Mouse (Mus musculus): ENCODE data around the gene Srsf2. TPM values are rescaled to one million over a fixed set of nuclear protein-coding genes. Genes with fewer than 3 reads are reported as not detected.

Srsf2 gene
- polyA plus RNA-seq, 1 experiment: 214 TPM

- Histone ChIP-seq H3K4me1 (ENCODE audit: control insufficient read depth, insufficient read depth, low read length) (0 out of 2 replicates have a peak, but pooled peaks cover 6% of the 10 kb centered on the region), H3K4me3 (ENCODE audit: insufficient read depth, low read depth, low read length) (no peak overlapping the region), H3K27ac (ENCODE audit: insufficient read depth, low read depth, low read length) (peak overlapping the region; percentile 62), H3K27me3 (replicated peaks; ENCODE audit: control insufficient read depth, insufficient read depth, low read length) (no peaks in the 10 kb centered on the region), H3K36me3 (ENCODE audit: control insufficient read depth, insufficient read depth, low read length) (no peaks in the 10 kb centered on the region)
- WGBS: 56% methylated on average over 7 of the region's 7 CpGs
- DNase-seq: no peak
- TF ChIP-seq POLR2A (IDR thresholded peaks at IDR 0.05; ENCODE audit: low read depth, low read length): no peak
- no peak for TF ChIP-seq CTCF (conservative IDR thresholded peaks at IDR 0.05; ENCODE audit: insufficient read depth, insufficient read length, low read depth, low read length)
Observed at GRCm38 (mm10) chr11:116814884-116815415, 37.9 kb downstream of the Srsf2 start.

DNA sequence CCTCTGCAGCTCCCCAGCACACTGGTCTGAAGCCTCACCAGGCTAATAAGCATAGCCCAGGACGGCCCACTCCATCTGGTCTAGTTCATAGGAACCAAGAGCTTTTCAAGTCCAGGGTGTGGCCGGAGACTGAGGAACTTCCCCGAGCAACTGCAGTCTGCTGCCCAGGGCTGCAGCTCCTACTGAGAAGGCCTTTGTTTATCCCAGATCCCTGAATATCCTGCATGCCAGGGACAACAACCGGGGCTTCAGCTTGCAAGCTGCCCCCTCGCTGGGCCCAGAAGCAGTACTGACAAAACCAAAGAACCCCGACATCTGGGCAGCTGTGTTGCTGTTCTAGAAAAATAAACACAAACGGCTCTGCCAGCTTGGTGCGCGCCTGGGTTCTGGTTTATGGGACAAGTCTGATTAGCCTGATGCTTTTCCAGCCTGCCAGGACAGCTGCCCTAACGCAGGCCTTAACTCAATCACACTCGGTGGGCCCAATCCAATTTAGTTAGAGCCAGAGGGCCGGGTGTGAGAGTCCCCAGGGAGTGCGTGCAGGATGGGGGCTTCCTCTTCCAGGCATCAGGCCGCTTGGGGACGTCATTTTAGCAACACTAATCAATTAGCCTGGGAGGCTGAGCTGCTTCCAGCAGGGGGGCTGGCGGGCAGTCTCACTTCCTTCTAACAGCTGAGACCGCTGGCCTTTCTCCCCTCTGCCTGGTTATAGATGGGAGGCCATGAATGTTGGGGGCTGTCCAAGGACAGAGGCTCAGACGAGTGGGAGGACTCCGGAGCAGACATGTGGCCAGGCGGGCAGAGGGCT, 38.6 kb downstream of the Srsf2 start:
- 54% methylated on average over 20 of the region's 20 CpGs for WGBS
- H3K4me3 ChIP-seq (ENCODE audit: insufficient read depth, low read depth, low read length): no peak overlapping the region
- peak; percentile 66 for DNase-seq
- H3K36me3 ChIP-seq (ENCODE audit: control insufficient read depth, insufficient read depth, low read length): no peaks in the 10 kb centered on the region
- peak overlapping the region; percentile 62 for H3K27ac ChIP-seq (ENCODE audit: insufficient read depth, low read depth, low read length)
- TF ChIP-seq POLR2A (IDR thresholded peaks at IDR 0.05; ENCODE audit: low read depth, low read length): no peak
- TF ChIP-seq CTCF (conservative IDR thresholded peaks at IDR 0.05; ENCODE audit: insufficient read depth, insufficient read length, low read depth, low read length): no peak
- H3K27me3 ChIP-seq (replicated peaks; ENCODE audit: control insufficient read depth, insufficient read depth, low read length): no peaks in the 10 kb centered on the region
- H3K4me1 ChIP-seq (ENCODE audit: control insufficient read depth, insufficient read depth, low read length): 0 out of 2 replicates have a peak, but pooled peaks cover 6% of the 10 kb centered on the region

GRCm38 (mm10) chr11:116813610-116814009, 39.3 kb downstream of the Srsf2 start:
- Histone ChIP-seq H3K27ac (ENCODE audit: insufficient read depth, low read depth, low read length) (peak overlapping the region; percentile 62), H3K4me3 (ENCODE audit: insufficient read depth, low read depth, low read length) (no peak overlapping the region), H3K4me1 (ENCODE audit: control insufficient read depth, insufficient read depth, low read length) (0 out of 2 replicates have a peak, but pooled peaks cover 6% of the 10 kb centered on the region), H3K27me3 (replicated peaks; ENCODE audit: control insufficient read depth, insufficient read depth, low read length) (no peaks in the 10 kb centered on the region), H3K36me3 (ENCODE audit: control insufficient read depth, insufficient read depth, low read length) (no peaks in the 10 kb centered on the region)
- TF ChIP-seq POLR2A (IDR thresholded peaks at IDR 0.05; ENCODE audit: low read depth, low read length) (no peak), CTCF (conservative IDR thresholded peaks at IDR 0.05; ENCODE audit: insufficient read depth, insufficient read length, low read depth, low read length) (no peak)
- DNase-seq: no peak
- 89% methylated on average over 13 of the region's 13 CpGs for WGBS

GRCm38 (mm10) chr11:116812793-116813529, 39.9 kb downstream of the Srsf2 start:
- WGBS: 64% methylated on average over 21 of the region's 21 CpGs
- peak; percentile 33 for DNase-seq
- H3K27me3 ChIP-seq (replicated peaks; ENCODE audit: control insufficient read depth, insufficient read depth, low read length): no peaks in the 10 kb centered on the region
- H3K4me3 ChIP-seq (ENCODE audit: insufficient read depth, low read depth, low read length): no peak overlapping the region
- no peak overlapping the region for H3K27ac ChIP-seq (ENCODE audit: insufficient read depth, low read depth, low read length)
- TF ChIP-seq POLR2A (IDR thresholded peaks at IDR 0.05; ENCODE audit: low read depth, low read length): no peak
- no peak for TF ChIP-seq CTCF (conservative IDR thresholded peaks at IDR 0.05; ENCODE audit: insufficient read depth, insufficient read length, low read depth, low read length)
- H3K4me1 ChIP-seq (ENCODE audit: control insufficient read depth, insufficient read depth, low read length): 0 out of 2 replicates have a peak, but pooled peaks cover 6% of the 10 kb centered on the region
- no peaks in the 10 kb centered on the region for H3K36me3 ChIP-seq (ENCODE audit: control insufficient read depth, insufficient read depth, low read length)

- WGBS: 20% methylated on average over 32 of the region's 32 CpGs
- Histone ChIP-seq H3K4me3 (ENCODE audit: insufficient read depth, low read depth, low read length) (peak overlapping the region; percentile 3; the same call in 1 of the 2 replicates), H3K27ac (ENCODE audit: insufficient read depth, low read depth, low read length) (no peak overlapping the region), H3K4me1 (ENCODE audit: control insufficient read depth, insufficient read depth, low read length) (0 out of 2 replicates have a peak, but pooled peaks cover 6% of the 10 kb centered on the region), H3K27me3 (replicated peaks; ENCODE audit: control insufficient read depth, insufficient read depth, low read length) (no peaks in the 10 kb centered on the region), H3K36me3 (ENCODE audit: control insufficient read depth, insufficient read depth, low read length) (no peaks in the 10 kb centered on the region)
- peak; percentile 60 for DNase-seq
- TF ChIP-seq CTCF (conservative IDR thresholded peaks at IDR 0.05; ENCODE audit: insufficient read depth, insufficient read length, low read depth, low read length) (no peak), POLR2A (IDR thresholded peaks at IDR 0.05; ENCODE audit: low read depth, low read length) (no peak)
Observed at GRCm38 (mm10) chr11:116810983-116811901, 41.7 kb downstream of the Srsf2 start.

DNA sequence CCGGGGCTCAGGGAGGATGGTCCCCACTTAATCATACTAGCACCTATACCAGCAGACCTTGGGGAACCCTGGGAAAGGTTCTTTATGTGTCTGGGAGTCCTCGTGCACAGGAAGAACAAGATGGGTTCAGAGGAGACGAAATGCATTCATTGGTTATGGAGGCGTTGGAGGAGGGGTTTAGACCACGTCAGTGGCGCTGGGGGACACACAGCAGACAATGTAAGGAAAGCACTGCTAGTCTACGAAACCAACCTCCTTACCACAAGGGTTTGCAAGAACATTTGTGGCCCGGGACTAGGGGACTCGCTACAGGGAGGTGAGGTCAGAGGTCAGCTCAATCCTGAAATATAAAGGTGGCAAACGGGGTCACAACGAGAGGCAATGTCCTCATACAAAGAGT, 42.4 kb downstream of the Srsf2 start:
- Histone ChIP-seq H3K27me3 (replicated peaks; ENCODE audit: control insufficient read depth, insufficient read depth, low read length) (no peaks in the 10 kb centered on the region), H3K36me3 (ENCODE audit: control insufficient read depth, insufficient read depth, low read length) (no peaks in the 10 kb centered on the region), H3K4me1 (ENCODE audit: control insufficient read depth, insufficient read depth, low read length) (0 out of 2 replicates have a peak, but pooled peaks cover 6% of the 10 kb centered on the region), H3K27ac (ENCODE audit: insufficient read depth, low read depth, low read length) (no peak overlapping the region), H3K4me3 (ENCODE audit: insufficient read depth, low read depth, low read length) (no peak overlapping the region)
- DNase-seq: no peak
- WGBS: 87% methylated on average over 11 of the region's 11 CpGs
- TF ChIP-seq CTCF (conservative IDR thresholded peaks at IDR 0.05; ENCODE audit: insufficient read depth, insufficient read length, low read depth, low read length) (no peak), POLR2A (IDR thresholded peaks at IDR 0.05; ENCODE audit: low read depth, low read length) (no peak)
